Mouse (Mus musculus): ENCODE data around the gene Snip1.

The Snip1 gene

DNA sequence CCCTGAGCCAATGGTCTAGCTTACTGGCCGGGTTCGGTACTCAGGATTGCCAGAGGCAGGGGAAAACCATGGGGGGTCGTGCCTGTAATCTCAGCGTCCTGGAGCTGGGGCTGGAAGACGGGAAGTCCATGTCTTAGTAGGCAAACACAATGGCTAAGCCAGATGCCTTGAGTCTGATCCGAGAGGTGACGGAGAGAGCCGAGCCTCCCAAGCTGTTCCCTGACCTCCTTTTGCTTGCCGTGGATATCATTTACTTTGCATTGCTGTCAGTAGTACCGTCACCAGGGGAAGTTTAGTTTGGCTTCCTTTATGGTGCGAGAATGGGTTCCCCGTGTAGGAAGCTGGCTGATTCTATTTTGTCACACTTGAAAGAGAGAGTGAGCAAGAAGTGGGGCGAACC lies 34.9 kb downstream of the Snip1 start:
- DNase-seq: no peak

GRCm38 (mm10) chr4:125105354-125105753 lies 38.9 kb downstream of the Snip1 start:
- DNase-seq: no peak

- peak; percentile 67 for DNase-seq
These were observed 48.2 kb downstream of the Snip1 start for GRCm38 (mm10) chr4:125114638-125115037.

- no peak for DNase-seq
These were observed 48.6 kb downstream of the Snip1 start for GRCm38 (mm10) chr4:125115081-125115480.

GRCm38 (mm10) chr4:125115710-125116089 lies 49.2 kb downstream of the Snip1 start:
- DNase-seq: no peak

GRCm38 (mm10) chr4:125116090-125116861 lies 49.8 kb downstream of the Snip1 start:
- peak; percentile 81 for DNase-seq

DNA sequence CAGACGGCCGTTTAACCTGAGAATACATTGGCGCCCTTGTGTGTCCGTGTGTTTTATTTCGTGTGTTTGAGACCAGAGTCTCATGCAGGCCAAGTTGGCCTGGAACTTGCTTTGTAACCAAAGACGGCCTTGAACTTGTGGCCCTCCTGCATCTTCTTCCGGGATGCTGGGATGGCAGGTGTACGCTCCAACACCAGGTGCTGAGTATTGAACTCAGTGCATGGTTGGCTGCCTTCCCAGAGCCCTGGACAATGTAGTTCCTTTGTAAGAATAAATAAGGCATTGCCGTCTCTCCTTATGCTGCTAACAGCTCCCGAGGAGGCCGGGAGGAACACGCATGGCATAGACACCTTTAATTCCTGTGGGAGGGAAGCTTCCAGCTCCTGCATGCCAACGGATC lies 50.5 kb downstream of the Snip1 start:
- DNase-seq: no peak

DNA sequence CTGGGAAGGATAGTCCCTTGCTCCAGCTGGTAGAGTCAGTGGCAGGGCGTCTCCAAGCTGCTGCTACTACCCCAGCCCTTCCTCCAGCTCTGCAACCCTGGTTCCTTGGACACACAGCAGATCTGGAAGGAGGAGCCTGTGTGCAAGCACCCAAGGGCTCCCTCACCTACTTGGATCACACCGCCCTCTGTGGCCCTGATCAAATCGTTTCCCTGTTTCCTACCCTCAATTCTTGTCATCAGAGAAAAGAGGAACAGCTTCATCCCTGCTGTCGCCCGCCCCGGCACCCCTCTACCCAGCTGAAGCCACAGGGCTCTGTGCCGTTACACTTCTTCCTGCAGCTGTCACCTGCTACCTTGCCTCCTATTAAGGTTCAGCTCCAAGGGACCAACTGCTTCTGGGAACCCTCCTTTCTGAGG lies 51.4 kb downstream of the Snip1 start:
- no peak for DNase-seq

DNA sequence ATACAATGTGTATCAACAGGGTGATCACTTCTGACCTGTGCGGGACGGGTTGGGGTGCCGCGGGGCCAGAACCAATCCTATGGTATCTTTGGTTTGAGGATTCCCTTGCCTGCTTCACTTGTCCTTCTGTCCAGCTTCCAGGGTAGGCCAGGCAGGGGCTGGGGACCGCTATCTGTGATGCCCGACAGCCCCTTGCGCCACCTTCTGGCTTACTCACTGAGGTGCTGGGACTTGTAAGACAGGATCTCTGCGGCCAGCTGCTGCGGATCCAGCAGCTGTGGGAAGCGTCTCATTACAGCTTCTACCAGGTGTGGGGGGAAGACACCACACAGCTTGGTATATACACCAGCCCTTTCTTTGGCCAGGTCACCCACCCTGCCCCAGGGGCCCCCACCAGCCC lies 52.6 kb downstream of the Snip1 start:
- no peak for DNase-seq

DNA sequence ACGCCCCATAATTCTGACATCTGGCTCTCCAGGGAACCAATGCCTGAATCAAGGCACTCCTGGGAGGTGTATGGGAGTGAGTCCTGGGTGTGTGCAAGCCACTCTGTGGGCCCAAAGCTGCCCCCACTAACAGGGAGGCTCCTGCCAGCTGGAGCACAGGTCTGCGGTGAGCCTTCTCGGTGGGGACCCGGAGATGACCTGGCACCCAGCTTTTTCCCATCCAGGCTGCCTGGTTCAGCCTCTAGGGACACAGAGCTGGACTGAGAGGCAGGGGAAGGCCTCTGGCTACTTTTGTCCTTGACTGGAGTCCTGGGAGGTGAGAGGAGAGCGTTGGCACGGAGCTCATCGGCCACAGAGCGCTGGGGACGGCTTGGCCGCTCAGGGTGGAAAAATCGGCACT lies 53.2 kb downstream of the Snip1 start:
- DNase-seq: no peak

- DNase-seq: no peak
These were observed 56.2 kb downstream of the Snip1 start for GRCm38 (mm10) chr4:125122431-125123278.

- DNase-seq: no peak
These were observed 56.8 kb downstream of the Snip1 start for GRCm38 (mm10) chr4:125123279-125123671.

Measured in cerebellum, adult 9-11 months (tissue).